20 mouse cellular contexts compared by ENCODE assay signal in genomic region chr10:68419893-68420292, GRCm38 (mm10).
"Had no signal": no experiment of that assay in that cellular context is flagged by ENCODE, and none has a peak within 500 bp of the region (broad histone marks: within the 10 kb centered on the region; RNA-seq: fewer than 3 reads in every experiment).

No protein-coding gene starts in this region.

- H3K27ac ChIP-seq: limb, embryonic 10.5 days; limb, embryonic 13.5 days; liver, embryonic 12.5 days; liver, embryonic 15.5 days; lung, embryonic 15.5 days; midbrain, embryonic 12.5 days; midbrain, embryonic 15.5 days; neural tube, embryonic 13.5 days had no signal

- H3K4me2 ChIP-seq: limb, embryonic 13.5 days; liver, embryonic 12.5 days; liver, embryonic 15.5 days; lung, embryonic 15.5 days; midbrain, embryonic 12.5 days; midbrain, embryonic 15.5 days; neural tube, embryonic 13.5 days had no signal

- H3K36me3 ChIP-seq: limb, embryonic 10.5 days; limb, embryonic 13.5 days; liver, embryonic 12.5 days; liver, embryonic 15.5 days; lung, embryonic 15.5 days; midbrain, embryonic 12.5 days; midbrain, embryonic 15.5 days; neural tube, embryonic 13.5 days had no signal

- ATAC-seq: liver, embryonic 12.5 days; midbrain, embryonic 15.5 days had no signal

- H3K9me3 ChIP-seq: limb, embryonic 10.5 days; limb, embryonic 13.5 days; liver, embryonic 12.5 days; liver, embryonic 15.5 days; lung, embryonic 15.5 days; midbrain, embryonic 12.5 days; midbrain, embryonic 15.5 days; neural tube, embryonic 13.5 days had no signal

- H3K27me3 ChIP-seq: limb, embryonic 13.5 days; liver, embryonic 12.5 days; liver, embryonic 15.5 days; lung, embryonic 15.5 days; midbrain, embryonic 12.5 days; midbrain, embryonic 15.5 days; neural tube, embryonic 13.5 days had no signal

- H3K4me3 ChIP-seq: limb, embryonic 10.5 days; limb, embryonic 13.5 days; liver, embryonic 12.5 days; liver, embryonic 15.5 days; lung, embryonic 15.5 days; midbrain, embryonic 12.5 days; midbrain, embryonic 15.5 days; myocyte; neural tube, embryonic 13.5 days had no signal

- DNase-seq: kidney, adult 8-10 months; kidney, postnatal 14 days; kidney, postnatal 4 days; liver; lung, adult 18-20 months; lung, postnatal 10 days; lung, postnatal 36 days; retina, postnatal 1 day; thymus, adult 2 months; thymus, postnatal 14 days; thymus, postnatal 4 days had no signal

- H3K4me1 ChIP-seq: limb, embryonic 10.5 days; limb, embryonic 13.5 days; liver, embryonic 12.5 days; liver, embryonic 15.5 days; lung, embryonic 15.5 days; midbrain, embryonic 12.5 days; midbrain, embryonic 15.5 days; neural tube, embryonic 13.5 days had no signal

- H3K9ac ChIP-seq: limb, embryonic 13.5 days; liver, embryonic 12.5 days; liver, embryonic 15.5 days; lung, embryonic 15.5 days; midbrain, embryonic 12.5 days; midbrain, embryonic 15.5 days; neural tube, embryonic 13.5 days had no signal
